Mouse (Mus musculus) hindbrain, embryonic 14.5 days (tissue): ENCODE results near the gene Dhfr. TPM values are rescaled to one million over a fixed set of nuclear protein-coding genes. Genes with fewer than 3 reads are reported as not detected.
"Not testable (repeated sequence)": the region's sequence is repeated elsewhere in the genome, so short reads cannot be mapped to it uniquely, and the experiment has no call there.

ENCODE experiments used
- ATAC-seq: fragments of 200-750 bp; cut with Nextera tagmentation; 2 replicates; pipeline ENCODE4 v1.8.0; 2017; ENCODE audit warnings: moderate number of reproducible peaks, mild to moderate bottlenecking, moderate TSS enrichment, moderate library complexity; ENCODE audit not compliant: low FRiP score
- DNase-seq: peaks from one replicate; pipeline ENCODE4 v3.0.0-alpha.2; 2015; ENCODE audit warnings: low spot score
- H3K27ac ChIP-seq: fragments of 300-500 bp; sonication (generic); 2 replicates; pipeline ENCODE4 v1.5.1; 2014; ENCODE audit warnings: mild to moderate bottlenecking, moderate library complexity
- H3K27me3 ChIP-seq: fragments of 300-500 bp; sonication (generic); 2 replicates; pipeline ENCODE4 v1.6.1; 2014; ENCODE audit warnings: mild to moderate bottlenecking, low read length, mixed read lengths; ENCODE audit not compliant: control insufficient read depth, insufficient read depth
- H3K36me3 ChIP-seq: fragments of 300-500 bp; sonication (generic); replicated peaks from 2 replicates; pipeline ENCODE4 v1.6.1; 2014; ENCODE audit not compliant: control insufficient read depth, insufficient read depth
- H3K4me1 ChIP-seq: fragments of 300-500 bp; sonication (generic); replicated peaks from 2 replicates; pipeline ENCODE4 v1.6.1; 2014; ENCODE audit warnings: antibody characterized with exemption, low read length, mixed read lengths; ENCODE audit not compliant: control insufficient read depth, insufficient read depth
- H3K4me2 ChIP-seq: fragments of 300-500 bp; sonication (generic); replicated peaks from 2 replicates; pipeline ENCODE4 v1.6.1; 2014; ENCODE audit warnings: mild to moderate bottlenecking, moderate library complexity
- H3K4me3 ChIP-seq: fragments of 300-500 bp; sonication (generic); replicated peaks from 2 replicates; pipeline ENCODE4 v1.5.1; 2014; ENCODE audit warnings: mild to moderate bottlenecking, low read length
- H3K9ac ChIP-seq: fragments of 300-500 bp; sonication (generic); 2 replicates; pipeline ENCODE4 v1.6.1; 2014
- H3K9me3 ChIP-seq: fragments of 300-500 bp; sonication (generic); 2 replicates; pipeline ENCODE4 v1.6.1; 2016; ENCODE audit warnings: low read length; ENCODE audit not compliant: control insufficient read depth
- WGBS: fragments of 180-500 bp; shearing (Covaris S2); extraction: QIAGEN DNeasy Blood & Tissue Kit; methylation state at CpG from one replicate; pipeline ENCODE4 v1.1.7; 2014; 5-methylcytosine and 5-hydroxymethylcytosine counted together
- polyA plus RNA-seq: library from polyadenylated mRNA; unstranded; fragments of >200 nt; fragmentation: Nextera tagmentation; extraction: Ambion mirVana; gene quantifications from 2 replicates; pipeline ENCODE4 v1.2.1, GENCODE M21; 2014

The Dhfr gene
- polyA plus RNA-seq, 1 experiment from 2014 or later = 4.7 TPM

GRCm38 (mm10) chr13:92365312-92365711 is 10.8 kb downstream of the Dhfr start:
- H3K9me3 ChIP-seq = no peaks in the 10 kb centered on the region
- H3K27ac ChIP-seq = no peak overlapping the region
- H3K4me2 ChIP-seq = no peak overlapping the region
- H3K27me3 ChIP-seq = no peaks in the 10 kb centered on the region
- H3K4me1 ChIP-seq = no peaks in the 10 kb centered on the region
- 83% methylated on average over 4 of the region's 4 CpGs for WGBS
- no peak overlapping the region for H3K9ac ChIP-seq
- no peak overlapping the region for H3K4me3 ChIP-seq
- DNase-seq = no peak
- H3K36me3 ChIP-seq = 0 out of 2 replicates have a peak, but pooled peaks cover 5% of the 10 kb centered on the region
- no peak for ATAC-seq

- 90% methylated on average over 3 of the region's 3 CpGs for WGBS
- 0 out of 2 replicates have a peak, but pooled peaks cover 5% of the 10 kb centered on the region for H3K36me3 ChIP-seq
- H3K4me3 ChIP-seq = no peak overlapping the region
- H3K4me1 ChIP-seq = no peaks in the 10 kb centered on the region
- H3K27me3 ChIP-seq = no peaks in the 10 kb centered on the region
- no peaks in the 10 kb centered on the region for H3K9me3 ChIP-seq
- H3K27ac ChIP-seq = no peak overlapping the region
- no peak overlapping the region for H3K9ac ChIP-seq
- DNase-seq (no peak), ATAC-seq (no peak)
- no peak overlapping the region for H3K4me2 ChIP-seq
These were observed 16.3 kb downstream of the Dhfr start for GRCm38 (mm10) chr13:92370811-92371210.

- H3K4me3 ChIP-seq, H3K27me3 ChIP-seq, H3K9ac ChIP-seq, ATAC-seq, H3K27ac ChIP-seq, H3K36me3 ChIP-seq, DNase-seq, H3K9me3 ChIP-seq, H3K4me2 ChIP-seq, H3K4me1 ChIP-seq: not testable (repeated sequence)
- 93% methylated on average over 6 of the region's 6 CpGs for WGBS
These were observed 16.9 kb downstream of the Dhfr start for GRCm38 (mm10) chr13:92371466-92371865.

GRCm38 (mm10) chr13:92387367-92387766 is 32.8 kb downstream of the Dhfr start:
- H3K36me3 ChIP-seq = no peaks in the 10 kb centered on the region
- no peaks in the 10 kb centered on the region for H3K4me1 ChIP-seq
- WGBS = 84% methylated on average over 3 of the region's 3 CpGs
- no peaks in the 10 kb centered on the region for H3K9me3 ChIP-seq
- H3K9ac ChIP-seq = no peak overlapping the region
- no peaks in the 10 kb centered on the region for H3K27me3 ChIP-seq
- no peak for ATAC-seq
- H3K4me2 ChIP-seq = no peak overlapping the region
- DNase-seq = no peak
- no peak overlapping the region for H3K27ac ChIP-seq
- no peak overlapping the region for H3K4me3 ChIP-seq

GRCm38 (mm10) chr13:92393047-92393661 is 38.6 kb downstream of the Dhfr start:
- 87% methylated on average over 12 of the region's 12 CpGs for WGBS
- Histone ChIP-seq H3K36me3 (no peaks in the 10 kb centered on the region), H3K4me3 (no peak overlapping the region), H3K4me2 (no peak overlapping the region), H3K9ac (no peak overlapping the region), H3K9me3 (no peaks in the 10 kb centered on the region), H3K27ac (no peak overlapping the region), H3K4me1 (no peaks in the 10 kb centered on the region), H3K27me3 (no peaks in the 10 kb centered on the region)
- no peak for ATAC-seq
- no peak for DNase-seq

- WGBS = 70% methylated on average over 11 of the region's 11 CpGs
- H3K36me3 ChIP-seq = no peaks in the 10 kb centered on the region
- peak; percentile 48; the same call in 1 of the 2 replicates for ATAC-seq
- no peak overlapping the region for H3K4me2 ChIP-seq
- no peaks in the 10 kb centered on the region for H3K27me3 ChIP-seq
- H3K4me3 ChIP-seq = no peak overlapping the region
- H3K27ac ChIP-seq = no peak overlapping the region
- H3K9ac ChIP-seq = no peak overlapping the region
- DNase-seq = no peak
- no peaks in the 10 kb centered on the region for H3K9me3 ChIP-seq
- H3K4me1 ChIP-seq = no peaks in the 10 kb centered on the region
These were observed 44.2 kb downstream of the Dhfr start for GRCm38 (mm10) chr13:92398491-92399384.

- Histone ChIP-seq H3K4me1 (no peaks in the 10 kb centered on the region), H3K9ac (no peak overlapping the region), H3K4me2 (no peak overlapping the region), H3K9me3 (no peaks in the 10 kb centered on the region), H3K4me3 (no peak overlapping the region), H3K27ac (no peak overlapping the region), H3K36me3 (no peaks in the 10 kb centered on the region), H3K27me3 (no peaks in the 10 kb centered on the region)
- WGBS = 76% methylated on average over 2 of the region's 2 CpGs
- ATAC-seq (no peak), DNase-seq (no peak)
These were observed 47.5 kb downstream of the Dhfr start for GRCm38 (mm10) chr13:92402063-92402462.

GRCm38 (mm10) chr13:92403496-92403895 is 49.0 kb downstream of the Dhfr start:
- Histone ChIP-seq H3K27ac (no peak overlapping the region), H3K4me2 (no peak overlapping the region), H3K4me3 (no peak overlapping the region), H3K27me3 (no peaks in the 10 kb centered on the region), H3K9me3 (no peaks in the 10 kb centered on the region), H3K9ac (no peak overlapping the region), H3K4me1 (no peaks in the 10 kb centered on the region), H3K36me3 (no peaks in the 10 kb centered on the region)
- DNase-seq (no peak), ATAC-seq (no peak)
- WGBS = 84% methylated on average over 3 of the region's 3 CpGs

GRCm38 (mm10) chr13:92410486-92410885 is 56.0 kb downstream of the Dhfr start:
- Histone ChIP-seq H3K27ac (no peak overlapping the region), H3K4me3 (no peak overlapping the region), H3K36me3 (no peaks in the 10 kb centered on the region), H3K27me3 (no peaks in the 10 kb centered on the region), H3K4me2 (no peak overlapping the region), H3K9ac (no peak overlapping the region), H3K4me1 (no peaks in the 10 kb centered on the region), H3K9me3 (no peaks in the 10 kb centered on the region)
- DNase-seq (no peak), ATAC-seq (no peak)
- 53% methylated on average over 2 of the region's 2 CpGs for WGBS
